Mouse (Mus musculus) heart, embryonic 12.5 days (tissue): ENCODE results near the gene Misp. TPM values are rescaled to one million over a fixed set of nuclear protein-coding genes. Genes with fewer than 3 reads are reported as not detected.

ENCODE experiments used
- ATAC-seq: fragments of 200-750 bp; cut with Nextera tagmentation; 2 replicates; pipeline ENCODE4 v1.8.0; 2017; ENCODE audit warnings: moderate TSS enrichment, moderate library complexity; ENCODE audit not compliant: insufficient number of reproducible peaks, low FRiP score
- H3K27ac ChIP-seq: fragments of 300-500 bp; sonication (generic); 2 replicates; pipeline ENCODE4 v1.5.1; 2016; ENCODE audit warnings: mild to moderate bottlenecking, moderate library complexity; ENCODE audit not compliant: poor library complexity, severe bottlenecking
- H3K27me3 ChIP-seq: fragments of 300-500 bp; sonication (generic); replicated peaks from 2 replicates; pipeline ENCODE4 v1.6.1; 2016; ENCODE audit warnings: mild to moderate bottlenecking, moderate library complexity
- H3K36me3 ChIP-seq: fragments of 300-500 bp; sonication (generic); 2 replicates; pipeline ENCODE4 v1.6.1; 2016; ENCODE audit warnings: mild to moderate bottlenecking, moderate library complexity
- H3K4me1 ChIP-seq: fragments of 300-500 bp; sonication (generic); replicated peaks from 2 replicates; pipeline ENCODE4 v1.6.1; 2016; ENCODE audit warnings: mild to moderate bottlenecking
- H3K4me2 ChIP-seq: fragments of 300-500 bp; sonication (generic); 2 replicates; pipeline ENCODE4 v1.6.1; 2016; ENCODE audit warnings: mild to moderate bottlenecking, moderate library complexity
- H3K4me3 ChIP-seq: fragments of 300-500 bp; sonication (generic); 2 replicates; pipeline ENCODE4 v1.5.1; 2016; ENCODE audit warnings: mild to moderate bottlenecking
- H3K9ac ChIP-seq: fragments of 300-500 bp; sonication (generic); 2 replicates; pipeline ENCODE4 v1.6.1; 2016; ENCODE audit warnings: mild to moderate bottlenecking, moderate library complexity
- H3K9me3 ChIP-seq: fragments of 300-500 bp; sonication (generic); replicated peaks from 2 replicates; pipeline ENCODE4 v1.6.1; 2016; ENCODE audit warnings: mild to moderate bottlenecking, moderate library complexity
- WGBS: fragments of 180-500 bp; shearing (Covaris S2); methylation state at CpG from one replicate; pipeline ENCODE4 v1.1.7; 2016; 5-methylcytosine and 5-hydroxymethylcytosine counted together
- polyA plus RNA-seq: library from polyadenylated mRNA; unstranded; fragments of >200 nt; fragmentation: Nextera tagmentation; extraction: Ambion mirVana; gene quantifications from 2 replicates; pipeline ENCODE4 v1.2.1, GENCODE M21; 2016

The Misp gene
- polyA plus RNA-seq, 1 experiment from 2014 or later, result 0.40 TPM

- H3K9ac ChIP-seq, result no peak overlapping the region
- H3K27me3 ChIP-seq, result no peaks in the 10 kb centered on the region
- H3K4me2 ChIP-seq, result no peak overlapping the region
- WGBS, result 54% methylated on average over 9 of the region's 10 CpGs
- H3K9me3 ChIP-seq, result no peaks in the 10 kb centered on the region
- no peak overlapping the region; the same call in 1 of the 2 replicates for H3K27ac ChIP-seq
- H3K36me3 ChIP-seq, result peaks cover 71% of the 10 kb centered on the region
- H3K4me1 ChIP-seq, result peaks cover 22% of the 10 kb centered on the region
- ATAC-seq, result 0 out of 2 replicates have a peak, but pooled peaks have one; percentile 0
- H3K4me3 ChIP-seq, result no peak overlapping the region
These were observed 43.8 kb downstream of the Misp start for GRCm38 (mm10) chr10:79864351-79865188.

GRCm38 (mm10) chr10:79865189-79865601 is 44.4 kb downstream of the Misp start:
- peaks cover 65% of the 10 kb centered on the region for H3K36me3 ChIP-seq
- H3K9ac ChIP-seq, result peak overlapping the region; percentile 20; the same call in 1 of the 2 replicates
- no peak overlapping the region for H3K4me2 ChIP-seq
- peaks cover 16% of the 10 kb centered on the region for H3K4me1 ChIP-seq
- H3K4me3 ChIP-seq, result no peak overlapping the region
- ATAC-seq, result peak; percentile 29
- H3K27me3 ChIP-seq, result no peaks in the 10 kb centered on the region
- H3K9me3 ChIP-seq, result no peaks in the 10 kb centered on the region
- 47% methylated on average over 12 of the region's 12 CpGs for WGBS
- no peak overlapping the region; the same call in 1 of the 2 replicates for H3K27ac ChIP-seq

GRCm38 (mm10) chr10:79865801-79866295 is 45.1 kb downstream of the Misp start:
- no peak for ATAC-seq
- 66% methylated on average over 19 of the region's 19 CpGs for WGBS
- Histone ChIP-seq H3K4me1 (peaks cover 15% of the 10 kb centered on the region), H3K4me3 (no peak overlapping the region), H3K27me3 (no peaks in the 10 kb centered on the region), H3K36me3 (peaks cover 58% of the 10 kb centered on the region), H3K4me2 (no peak overlapping the region), H3K9me3 (no peaks in the 10 kb centered on the region), H3K27ac (no peak overlapping the region), H3K9ac (0 out of 2 replicates have a peak overlapping the region, but pooled peaks have one; percentile 20)

- no peak overlapping the region for H3K27ac ChIP-seq
- H3K36me3 ChIP-seq, result peaks cover 51% of the 10 kb centered on the region
- ATAC-seq, result no peak
- H3K4me2 ChIP-seq, result no peak overlapping the region
- no peaks in the 10 kb centered on the region for H3K9me3 ChIP-seq
- no peak overlapping the region; the same call in 1 of the 2 replicates for H3K9ac ChIP-seq
- no peaks in the 10 kb centered on the region for H3K27me3 ChIP-seq
- WGBS, result 77% methylated on average over 11 of the region's 11 CpGs
- peaks cover 15% of the 10 kb centered on the region for H3K4me1 ChIP-seq
- no peak overlapping the region for H3K4me3 ChIP-seq
These were observed 45.8 kb downstream of the Misp start for GRCm38 (mm10) chr10:79866601-79867000.

GRCm38 (mm10) chr10:79871845-79872244 is 51.1 kb downstream of the Misp start:
- no peak overlapping the region for H3K27ac ChIP-seq
- 86% methylated on average over 8 of the region's 8 CpGs for whole genome bisulfite sequencing
- no peak overlapping the region for H3K4me2 ChIP-seq
- no peak overlapping the region for H3K9ac ChIP-seq
- peaks cover 12% of the 10 kb centered on the region for H3K27me3 ChIP-seq
- H3K4me3 ChIP-seq, result no peak overlapping the region
- no peak for ATAC-seq
- H3K4me1 ChIP-seq, result peaks cover 13% of the 10 kb centered on the region; the same call in 1 of the 2 replicates
- H3K36me3 ChIP-seq, result peaks cover under 1% of the 10 kb centered on the region; the same call in 1 of the 2 replicates
- no peaks in the 10 kb centered on the region for H3K9me3 ChIP-seq

GRCm38 (mm10) chr10:79872862-79873261 is 52.1 kb downstream of the Misp start:
- Histone ChIP-seq H3K27ac (no peak overlapping the region), H3K9me3 (no peaks in the 10 kb centered on the region), H3K4me3 (no peak overlapping the region), H3K4me1 (peaks cover 13% of the 10 kb centered on the region; the same call in 1 of the 2 replicates), H3K4me2 (peak overlapping the region; percentile 83; the same call in 1 of the 2 replicates), H3K36me3 (no peaks in the 10 kb centered on the region), H3K27me3 (peaks cover 12% of the 10 kb centered on the region), H3K9ac (no peak overlapping the region)
- ATAC-seq, result no peak
- WGBS, result 38% methylated on average over 3 of the region's 3 CpGs

GRCm38 (mm10) chr10:79873313-79873712 is 52.5 kb downstream of the Misp start:
- peaks cover 12% of the 10 kb centered on the region for H3K27me3 ChIP-seq
- peak overlapping the region; percentile 83 for H3K4me2 ChIP-seq
- 14% methylated on average over 6 of the region's 6 CpGs for WGBS
- no peaks in the 10 kb centered on the region for H3K36me3 ChIP-seq
- no peak overlapping the region for H3K27ac ChIP-seq
- no peak for ATAC-seq
- no peak overlapping the region for H3K9ac ChIP-seq
- H3K4me1 ChIP-seq, result peaks cover 13% of the 10 kb centered on the region; the same call in 1 of the 2 replicates
- no peaks in the 10 kb centered on the region for H3K9me3 ChIP-seq
- peak overlapping the region; percentile 63 for H3K4me3 ChIP-seq

- no peak overlapping the region for H3K27ac ChIP-seq
- peaks cover 14% of the 10 kb centered on the region for H3K27me3 ChIP-seq
- H3K36me3 ChIP-seq, result no peaks in the 10 kb centered on the region
- peak overlapping the region; percentile 83 for H3K4me2 ChIP-seq
- no peaks in the 10 kb centered on the region for H3K9me3 ChIP-seq
- H3K4me3 ChIP-seq, result peak overlapping the region; percentile 63
- peak overlapping the region; percentile 76 for H3K9ac ChIP-seq
- peaks cover 13% of the 10 kb centered on the region; the same call in 1 of the 2 replicates for H3K4me1 ChIP-seq
- 3% methylated on average over 26 of the region's 26 CpGs for WGBS
- peak; percentile 7; the same call in 1 of the 2 replicates for ATAC-seq
These were observed 53.0 kb downstream of the Misp start for GRCm38 (mm10) chr10:79873715-79874289.

- Histone ChIP-seq H3K27ac (no peak within 1 kb of the TSS), H3K4me2 (peak within 1 kb of the TSS; percentile 83), H3K4me1 (peaks cover 15% of the 10 kb centered on the region; the same call in 1 of the 2 replicates), H3K9me3 (no peaks in the 10 kb centered on the region), H3K9ac (peak within 1 kb of the TSS; percentile 76), H3K27me3 (peaks cover 14% of the 10 kb centered on the region), H3K4me3 (peak within 1 kb of the TSS; percentile 63), H3K36me3 (no peaks in the 10 kb centered on the region)
- peak; percentile 59 for ATAC-seq
- under 1% methylated on average over 48 of the region's 57 CpGs for WGBS
These were observed 53.6 kb downstream of the Misp start, which contains the start of the genes Prtn3 and Plppr3 for GRCm38 (mm10) chr10:79874290-79874862. Prtn3 (plus strand) TSS chr10:79874476. Plppr3 (minus strand) TSS chr10:79874634.

- no peak overlapping the region for H3K27ac ChIP-seq
- H3K9ac ChIP-seq, result no peak overlapping the region
- peaks cover 27% of the 10 kb centered on the region for H3K4me1 ChIP-seq
- ATAC-seq, result no peak
- H3K9me3 ChIP-seq, result no peaks in the 10 kb centered on the region
- no peaks in the 10 kb centered on the region for H3K36me3 ChIP-seq
- H3K4me2 ChIP-seq, result no peak overlapping the region
- peaks cover 19% of the 10 kb centered on the region for H3K27me3 ChIP-seq
- WGBS, result 48% methylated on average over 1 of the region's 1 CpGs
- H3K4me3 ChIP-seq, result no peak overlapping the region
These were observed 56.4 kb downstream of the Misp start for GRCm38 (mm10) chr10:79877174-79877573.
